Mouse (Mus musculus) heart, embryonic 15.5 days (tissue): ENCODE results near the gene Ube4b. TPM values are rescaled to one million over a fixed set of nuclear protein-coding genes. Genes with fewer than 3 reads are reported as not detected.

Experiments
- ATAC-seq: fragments of 200-750 bp; cut with Nextera tagmentation; replicated peaks from 2 replicates; pipeline ENCODE4 v1.8.0; 2017; ENCODE audit warnings: low read depth, moderate TSS enrichment; ENCODE audit not compliant: insufficient number of reproducible peaks, insufficient read depth, low FRiP score
- H3K27ac ChIP-seq: fragments of 300-500 bp; sonication (generic); 2 replicates; pipeline ENCODE4 v1.5.1; 2015; ENCODE audit warnings: mild to moderate bottlenecking, inconsistent platforms
- H3K27me3 ChIP-seq: fragments of 300-500 bp; sonication (generic); 2 replicates; pipeline ENCODE4 v1.6.1; 2015; ENCODE audit warnings: inconsistent platforms
- H3K36me3 ChIP-seq: fragments of 300-500 bp; sonication (generic); 2 replicates; pipeline ENCODE4 v1.6.1; 2015; ENCODE audit warnings: mild to moderate bottlenecking, inconsistent platforms
- H3K4me1 ChIP-seq: fragments of 300-500 bp; sonication (generic); replicated peaks from 2 replicates; pipeline ENCODE4 v1.6.1; 2015; ENCODE audit warnings: inconsistent platforms
- H3K4me2 ChIP-seq: fragments of 300-500 bp; sonication (generic); 2 replicates; pipeline ENCODE4 v1.6.1; 2015; ENCODE audit warnings: inconsistent platforms, mild to moderate bottlenecking, moderate library complexity
- H3K4me3 ChIP-seq: fragments of 300-500 bp; sonication (generic); 2 replicates; pipeline ENCODE4 v1.5.1; 2015; ENCODE audit warnings: mild to moderate bottlenecking, inconsistent platforms
- H3K9ac ChIP-seq: fragments of 300-500 bp; sonication (generic); 2 replicates; pipeline ENCODE4 v1.6.1; 2015; ENCODE audit warnings: mild to moderate bottlenecking, inconsistent platforms
- H3K9me3 ChIP-seq: fragments of 300-500 bp; sonication (generic); replicated peaks from 2 replicates; pipeline ENCODE4 v1.6.1; 2016; ENCODE audit warnings: inconsistent platforms
- WGBS: fragments of 180-500 bp; shearing (Covaris S2); methylation state at CpG from one replicate; pipeline ENCODE4 v1.1.7; 2015; ENCODE audit warnings: mixed read lengths; 5-methylcytosine and 5-hydroxymethylcytosine counted together
- polyA plus RNA-seq: library from polyadenylated mRNA; unstranded; fragments of >200 nt; fragmentation: Nextera tagmentation; extraction: Ambion mirVana; gene quantifications from 2 replicates; pipeline ENCODE4 v1.2.1, GENCODE M21; 2015

The Ube4b gene
- polyA plus RNA-seq, 1 experiment from 2014 or later = 27.2 TPM

DNA sequence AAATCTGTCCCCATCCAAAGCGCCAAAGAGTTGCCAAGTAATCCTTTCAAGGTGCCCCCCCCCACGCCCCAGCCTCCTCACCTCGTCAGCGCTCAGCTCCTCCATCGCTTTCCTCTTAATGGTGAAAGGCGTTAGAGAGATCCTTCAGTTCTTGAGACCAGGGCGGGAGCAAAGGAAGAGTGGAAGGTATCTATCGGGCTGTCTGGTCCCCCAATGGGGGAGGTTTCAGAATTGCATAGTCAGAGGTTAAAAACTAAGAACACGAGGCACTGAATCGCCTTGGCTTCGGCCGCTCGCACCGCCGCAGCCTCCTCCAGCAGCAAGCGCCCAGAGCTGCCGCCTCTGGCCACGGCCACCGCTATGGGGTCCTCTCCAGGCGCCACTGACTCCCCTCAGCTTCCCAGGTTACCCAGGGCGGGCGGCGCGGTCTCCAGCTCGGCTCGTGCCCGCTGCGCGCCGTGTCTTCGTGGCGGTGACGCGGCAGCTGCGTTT, 702 bp downstream of the Ube4b start:
- Histone ChIP-seq H3K9ac (peak overlapping the region; percentile 97), H3K9me3 (no peaks in the 10 kb centered on the region), H3K4me1 (peaks cover 26% of the 10 kb centered on the region), H3K27ac (peak overlapping the region; percentile 100), H3K4me2 (peak overlapping the region; percentile 84), H3K27me3 (no peaks in the 10 kb centered on the region), H3K36me3 (no peaks in the 10 kb centered on the region), H3K4me3 (peak overlapping the region; percentile 99)
- WGBS = under 1% methylated on average over 35 of the region's 35 CpGs
- ATAC-seq = peak; percentile 65

DNA sequence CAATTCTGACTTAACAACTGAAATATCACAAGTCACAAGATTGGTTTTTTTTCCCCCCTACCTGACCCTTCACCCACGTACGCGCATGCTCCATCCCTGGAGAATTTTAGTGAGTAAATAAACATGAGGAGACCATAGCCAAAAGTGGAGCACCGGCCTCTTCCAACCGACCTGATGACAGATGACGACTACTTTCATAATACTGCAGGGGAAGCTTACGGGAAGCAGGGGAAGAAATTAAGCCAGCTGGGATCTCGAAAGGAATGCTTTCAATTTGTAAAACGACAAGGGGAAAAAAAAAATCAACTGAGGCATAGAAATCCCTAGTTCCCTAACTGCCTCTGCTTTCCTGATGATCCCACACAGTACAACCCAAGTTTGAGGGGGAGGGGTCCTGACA, 1.8 kb downstream of the Ube4b start:
- Histone ChIP-seq H3K4me1 (peaks cover 26% of the 10 kb centered on the region), H3K27ac (peak overlapping the region; percentile 100), H3K9ac (peak overlapping the region; percentile 54), H3K9me3 (no peaks in the 10 kb centered on the region), H3K4me3 (peak overlapping the region; percentile 99), H3K27me3 (no peaks in the 10 kb centered on the region), H3K36me3 (no peaks in the 10 kb centered on the region), H3K4me2 (peak overlapping the region; percentile 84)
- WGBS = 2% methylated on average over 9 of the region's 9 CpGs
- no peak for ATAC-seq

DNA sequence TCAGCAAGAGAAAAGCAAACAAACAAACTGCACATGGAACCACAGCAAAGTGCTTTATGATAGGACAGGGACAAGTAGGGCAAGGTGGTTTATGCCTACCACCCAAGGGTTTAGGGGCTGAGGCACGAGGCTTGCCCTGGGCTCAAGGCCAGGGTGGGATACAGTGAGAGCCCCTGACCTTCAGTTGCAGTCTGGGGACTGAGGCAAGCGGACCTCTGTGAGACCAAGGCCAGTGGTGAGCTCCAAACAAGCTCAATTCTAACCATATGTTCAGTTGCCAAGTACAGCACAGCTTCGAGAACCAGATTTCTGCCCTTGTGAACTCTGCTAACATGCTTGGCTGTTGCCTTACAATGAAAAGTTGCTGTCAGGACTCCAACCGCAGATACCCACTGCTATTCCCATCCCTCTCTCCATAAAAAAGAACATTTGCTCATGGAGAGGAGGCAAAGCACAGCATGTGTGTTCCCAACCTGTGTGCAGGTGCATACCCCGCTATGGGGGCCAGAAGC, 8.6 kb downstream of the Ube4b start:
- Histone ChIP-seq H3K9me3 (no peaks in the 10 kb centered on the region), H3K4me2 (no peak overlapping the region), H3K4me1 (peaks cover 45% of the 10 kb centered on the region), H3K27ac (peak overlapping the region; percentile 3; the same call in 1 of the 2 replicates), H3K4me3 (no peak overlapping the region), H3K36me3 (no peaks in the 10 kb centered on the region), H3K27me3 (no peaks in the 10 kb centered on the region), H3K9ac (no peak overlapping the region)
- no peak for ATAC-seq
- WGBS = 71% methylated on average over 5 of the region's 5 CpGs

DNA sequence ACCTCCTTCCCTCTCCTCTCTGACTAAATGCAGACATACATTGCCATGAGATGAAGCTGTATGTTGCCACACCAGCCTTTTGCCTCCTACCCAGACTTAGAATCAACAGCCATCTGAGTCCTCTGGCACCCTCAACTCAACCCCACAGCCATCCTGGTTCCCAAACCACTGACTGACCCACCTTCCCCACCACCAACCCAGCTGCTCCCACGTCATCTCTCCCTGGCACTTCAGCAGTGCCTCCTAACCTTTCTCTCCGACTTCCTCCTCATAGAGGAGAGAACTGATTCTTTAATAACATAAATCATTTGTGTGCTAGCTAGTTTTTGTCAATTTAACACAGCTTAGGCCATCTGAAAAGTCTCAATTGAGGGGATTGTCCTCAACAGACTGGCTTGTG, 9.6 kb downstream of the Ube4b start:
- WGBS = 82% methylated on average over 2 of the region's 2 CpGs
- no peak for ATAC-seq
- Histone ChIP-seq H3K4me2 (no peak overlapping the region), H3K9ac (no peak overlapping the region), H3K27me3 (no peaks in the 10 kb centered on the region), H3K36me3 (peaks cover 5% of the 10 kb centered on the region; the same call in 1 of the 2 replicates), H3K4me1 (peaks cover 41% of the 10 kb centered on the region), H3K9me3 (no peaks in the 10 kb centered on the region), H3K27ac (0 out of 2 replicates have a peak overlapping the region, but pooled peaks have one; percentile 3), H3K4me3 (no peak overlapping the region)

DNA sequence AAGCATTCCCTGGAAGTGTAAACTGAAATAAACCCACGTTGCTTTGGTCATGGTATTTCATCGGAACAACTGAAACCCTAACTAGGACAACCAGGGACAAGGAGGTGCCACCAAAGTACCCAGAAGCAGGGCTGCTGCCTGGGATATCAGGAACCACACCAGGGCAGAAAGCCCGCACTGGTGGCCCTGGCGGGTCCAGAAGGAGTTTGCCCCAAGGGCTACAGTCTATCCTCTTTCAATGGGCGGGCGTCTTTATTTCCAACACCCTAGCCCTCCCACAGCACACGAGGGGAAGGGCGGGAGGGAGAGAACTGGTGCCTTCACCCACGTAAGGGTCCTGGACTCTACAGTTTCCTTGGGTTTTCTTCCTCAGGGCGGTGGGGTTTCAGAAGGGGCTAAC, 10.1 kb downstream of the Ube4b start:
- ATAC-seq = no peak
- Histone ChIP-seq H3K4me2 (no peak overlapping the region), H3K4me1 (peaks cover 39% of the 10 kb centered on the region), H3K9me3 (no peaks in the 10 kb centered on the region), H3K27ac (peak overlapping the region; percentile 41; the same call in 1 of the 2 replicates), H3K36me3 (peaks cover 5% of the 10 kb centered on the region; the same call in 1 of the 2 replicates), H3K9ac (no peak overlapping the region), H3K4me3 (no peak overlapping the region), H3K27me3 (no peaks in the 10 kb centered on the region)
- WGBS = 70% methylated on average over 10 of the region's 10 CpGs

DNA sequence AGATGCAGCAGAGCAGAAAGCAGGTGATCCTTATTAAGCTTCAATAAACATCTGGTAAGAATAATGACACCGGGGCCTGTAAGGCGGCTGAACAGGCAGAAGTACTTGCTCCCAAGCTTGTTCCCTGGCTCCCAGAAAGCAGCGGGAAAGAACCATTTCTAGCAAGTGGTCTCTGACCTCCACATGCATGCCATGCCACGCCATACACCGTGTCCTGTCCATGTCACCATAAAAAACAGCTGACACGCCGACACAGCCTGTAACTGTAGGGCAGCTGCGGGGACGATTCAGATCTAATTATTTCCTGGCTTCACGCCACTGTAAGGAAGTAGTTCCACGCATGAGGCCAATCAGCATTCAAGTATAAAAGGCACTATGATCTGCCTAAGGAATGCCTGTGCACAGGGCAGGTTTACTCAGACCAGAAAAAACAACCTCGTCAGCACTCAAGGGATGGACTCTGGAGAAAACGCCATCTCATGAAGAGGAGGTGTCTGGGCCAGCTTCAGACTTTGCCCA, 10.8 kb downstream of the Ube4b start:
- H3K36me3 ChIP-seq = peaks cover 5% of the 10 kb centered on the region; the same call in 1 of the 2 replicates
- H3K4me1 ChIP-seq = peaks cover 36% of the 10 kb centered on the region
- ATAC-seq = no peak
- H3K4me2 ChIP-seq = no peak overlapping the region
- H3K4me3 ChIP-seq = no peak overlapping the region
- H3K27ac ChIP-seq = peak overlapping the region; percentile 41
- H3K9me3 ChIP-seq = no peaks in the 10 kb centered on the region
- H3K9ac ChIP-seq = no peak overlapping the region
- 35% methylated on average over 13 of the region's 13 CpGs for WGBS
- H3K27me3 ChIP-seq = no peaks in the 10 kb centered on the region

DNA sequence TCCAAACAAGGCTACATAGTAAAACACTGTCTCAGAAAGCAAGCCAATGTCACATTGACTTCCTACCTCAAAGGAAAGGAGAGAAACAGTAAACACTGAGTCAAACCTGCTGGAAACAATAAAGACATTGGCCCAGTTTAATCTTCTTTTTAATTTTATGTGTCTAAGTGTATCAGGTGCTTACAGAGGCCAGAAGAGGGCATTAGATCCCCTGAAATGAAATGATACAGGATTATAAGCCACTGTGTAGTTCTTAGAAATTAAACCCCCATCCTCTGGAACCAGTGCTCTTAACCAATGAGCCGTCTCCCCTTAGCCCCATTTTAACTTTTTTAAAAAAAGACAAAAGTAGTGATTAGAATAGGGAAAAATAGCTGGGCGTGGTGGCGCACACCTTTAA, 12.3 kb downstream of the Ube4b start:
- no peak for ATAC-seq
- Histone ChIP-seq H3K4me1 (peaks cover 36% of the 10 kb centered on the region), H3K9me3 (no peaks in the 10 kb centered on the region), H3K9ac (no peak overlapping the region), H3K36me3 (peaks cover 9% of the 10 kb centered on the region; the same call in 1 of the 2 replicates), H3K4me3 (no peak overlapping the region), H3K27me3 (no peaks in the 10 kb centered on the region), H3K27ac (no peak overlapping the region), H3K4me2 (no peak overlapping the region)
- 94% methylated on average over 3 of the region's 3 CpGs for whole genome bisulfite sequencing

DNA sequence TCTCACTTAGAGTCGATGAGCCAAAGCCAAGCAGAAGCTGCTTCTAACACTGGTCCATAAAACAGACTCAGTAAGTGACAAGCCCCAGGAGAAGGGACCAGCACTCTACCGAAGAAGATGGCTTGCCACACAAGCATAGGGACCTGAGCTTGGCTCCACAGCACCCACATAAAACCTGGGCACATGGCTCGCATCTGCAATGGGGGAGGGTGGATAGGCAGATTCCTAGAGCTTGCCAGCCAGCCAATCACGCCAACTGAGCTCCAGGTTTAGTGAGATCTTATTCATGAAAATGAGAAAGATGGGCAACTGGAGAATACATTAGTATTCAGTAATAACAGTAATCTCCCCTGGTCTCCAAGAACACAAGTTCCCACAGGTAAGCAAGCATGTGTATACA, 16.8 kb downstream of the Ube4b start:
- no peaks in the 10 kb centered on the region for H3K9me3 ChIP-seq

DNA sequence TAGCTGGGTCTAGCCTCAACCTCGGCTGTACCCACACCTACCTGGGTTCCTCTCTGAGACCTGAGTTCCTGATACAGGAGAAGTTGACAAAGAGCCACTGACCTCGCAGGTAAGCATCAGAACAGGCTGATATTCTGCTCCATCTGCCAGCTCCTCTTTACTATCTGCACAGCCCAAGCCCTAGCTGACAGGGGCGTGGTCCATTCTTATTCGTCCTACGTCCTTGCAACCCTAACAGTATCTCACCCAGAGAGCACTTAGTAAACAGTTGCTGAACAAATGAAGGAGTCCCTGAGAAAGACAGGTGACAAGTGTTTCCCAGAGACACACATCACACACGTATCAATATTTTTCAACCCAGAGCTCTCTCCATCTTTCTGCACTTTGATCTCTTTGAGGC, 18.2 kb downstream of the Ube4b start:
- Histone ChIP-seq H3K4me2 (no peak overlapping the region), H3K4me1 (peaks cover 30% of the 10 kb centered on the region), H3K9me3 (no peaks in the 10 kb centered on the region), H3K27me3 (no peaks in the 10 kb centered on the region), H3K9ac (no peak overlapping the region), H3K4me3 (no peak overlapping the region), H3K27ac (no peak overlapping the region), H3K36me3 (peaks cover 9% of the 10 kb centered on the region; the same call in 1 of the 2 replicates)
- ATAC-seq = no peak
- WGBS = 79% methylated on average over 6 of the region's 6 CpGs

More for the DNA sequence above, 16.8 kb downstream of the Ube4b start:
- no peak for ATAC-seq
- 86% methylated on average over 4 of the region's 4 CpGs for WGBS
- Histone ChIP-seq H3K27me3 (no peaks in the 10 kb centered on the region), H3K4me3 (no peak overlapping the region), H3K36me3 (peaks cover 9% of the 10 kb centered on the region; the same call in 1 of the 2 replicates), H3K4me1 (peaks cover 15% of the 10 kb centered on the region), H3K27ac (no peak overlapping the region), H3K9ac (no peak overlapping the region), H3K4me2 (no peak overlapping the region)

DNA sequence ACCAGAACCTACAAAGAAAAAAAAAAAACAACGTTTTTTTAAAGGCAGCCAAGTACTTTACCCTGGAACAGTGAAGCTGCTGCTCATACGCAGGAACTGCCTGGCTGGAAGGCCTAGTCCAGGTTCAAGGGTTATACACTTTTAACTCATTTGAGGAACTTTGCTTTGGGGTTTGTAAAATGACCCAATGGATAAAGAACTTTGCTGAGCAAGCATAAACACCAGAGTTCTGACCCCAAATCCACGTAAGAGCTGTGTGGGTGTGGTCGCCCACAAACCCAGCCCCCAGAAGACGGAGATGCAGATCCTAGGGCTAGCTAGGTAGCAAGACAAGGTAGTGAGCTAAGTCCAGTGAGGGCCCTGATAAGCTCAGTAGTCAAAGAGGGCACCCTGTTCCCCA, 19.1 kb downstream of the Ube4b start:
- Histone ChIP-seq H3K9ac (no peak overlapping the region), H3K4me2 (no peak overlapping the region)
- 74% methylated on average over 5 of the region's 5 CpGs for WGBS

DNA sequence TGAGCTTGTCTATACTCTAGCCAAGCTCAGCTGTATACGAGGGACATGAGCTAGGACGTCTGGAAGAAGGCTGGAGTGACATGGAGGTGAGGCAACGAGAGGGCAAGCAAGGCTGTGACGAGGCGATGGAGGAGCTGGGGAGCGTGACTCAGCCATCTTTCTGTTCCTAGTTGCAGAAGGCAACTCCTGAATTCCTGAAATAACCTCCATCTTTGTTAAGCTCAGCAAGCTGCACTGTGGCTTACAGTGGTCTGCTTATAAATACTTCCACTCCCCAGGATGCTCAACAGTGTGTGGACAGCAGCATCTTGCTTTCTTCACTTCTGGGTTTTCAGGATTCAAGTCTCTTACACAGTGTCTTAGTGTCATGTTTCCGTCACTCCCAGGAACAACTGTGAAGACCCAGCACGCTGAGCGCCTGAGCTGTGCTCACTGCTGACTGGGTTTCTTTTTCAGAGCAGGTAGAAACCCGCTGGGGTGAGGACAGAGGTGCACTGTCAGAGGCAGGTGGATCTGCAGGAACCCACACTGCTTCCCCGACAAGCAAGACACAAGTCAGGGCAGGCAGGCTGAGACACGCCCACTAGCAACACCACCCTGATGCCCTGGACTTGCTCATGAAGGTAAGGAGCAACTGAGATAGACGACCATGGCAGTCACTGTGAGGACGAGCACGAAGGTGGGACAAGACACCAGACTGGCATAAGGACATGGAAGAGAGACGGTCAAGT, 20.7 kb downstream of the Ube4b start:
- H3K36me3 ChIP-seq = 0 out of 2 replicates have a peak, but pooled peaks cover 5% of the 10 kb centered on the region
- 54% methylated on average over 16 of the region's 16 CpGs for WGBS
- ATAC-seq = no peak
- H3K9me3 ChIP-seq = no peaks in the 10 kb centered on the region
- H3K4me3 ChIP-seq = no peak overlapping the region
- peaks cover 51% of the 10 kb centered on the region for H3K4me1 ChIP-seq
- H3K4me2 ChIP-seq = no peak overlapping the region
- H3K27me3 ChIP-seq = no peaks in the 10 kb centered on the region
- no peak overlapping the region for H3K27ac ChIP-seq
- no peak overlapping the region for H3K9ac ChIP-seq

More for the DNA sequence above, 19.1 kb downstream of the Ube4b start:
- peaks cover 9% of the 10 kb centered on the region; the same call in 1 of the 2 replicates for H3K36me3 ChIP-seq
- H3K9me3 ChIP-seq = no peaks in the 10 kb centered on the region
- no peak for ATAC-seq
- H3K4me1 ChIP-seq = peaks cover 37% of the 10 kb centered on the region
- no peaks in the 10 kb centered on the region for H3K27me3 ChIP-seq
- H3K4me3 ChIP-seq = no peak overlapping the region
- H3K27ac ChIP-seq = no peak overlapping the region
